Comparison of ENCODE assay signal across 12 mouse cellular contexts in genomic region chr6:32407574-32408185, GRCm38 (mm10).
A peak's percentile ranks its signal among the peaks of the same experiment; 100 is the strongest.
DNase-seq lines count a peak whose midpoint lies in the region; ATAC-seq and TF ChIP-seq lines count a peak whose summit lies in the region.
"Had no signal": no experiment of that assay in that cellular context is flagged by ENCODE, and none has a peak within 500 bp of the region (broad histone marks: within the 10 kb centered on the region; RNA-seq: fewer than 3 reads in every experiment).

No protein-coding gene starts in this region.

- H3K4me3 ChIP-seq in forebrain, embryonic 13.5 days: no peak overlapping the region
- no peak overlapping the region for H3K4me3 ChIP-seq in forebrain, postnatal 0 days (ENCODE audit: low read depth, low read length)
- H3K4me3 ChIP-seq in embryonic facial prominence, embryonic 14.5 days (ENCODE audit: low read depth, low read length): no peak overlapping the region
- H3K4me3 ChIP-seq in limb, embryonic 11.5 days (ENCODE audit: low read depth, low read length): no peak overlapping the region

- no peak overlapping the region for H3K9ac ChIP-seq in forebrain, embryonic 13.5 days
- no peak overlapping the region for H3K9ac ChIP-seq in forebrain, postnatal 0 days
- H3K9ac ChIP-seq in embryonic facial prominence, embryonic 14.5 days (ENCODE audit: low read depth, low read length): no peak overlapping the region
- H3K9ac ChIP-seq in limb, embryonic 11.5 days (ENCODE audit: low read length): no peak overlapping the region
- H3K9ac ChIP-seq: liver, postnatal 0 days had no signal

- ATAC-seq in forebrain, embryonic 13.5 days: 0 out of 2 replicates have a peak, but pooled peaks have one; percentile 26
- no peak for ATAC-seq in forebrain, postnatal 0 days
- peak; percentile 35; the same call in 1 of the 2 replicates for ATAC-seq in embryonic facial prominence, embryonic 14.5 days (ENCODE audit: low read depth)
- ATAC-seq in limb, embryonic 11.5 days (ENCODE audit: insufficient number of reproducible peaks, low FRiP score, low TSS enrichment, low read depth): peak; percentile 70; the same call in 1 of the 2 replicates
- ATAC-seq: liver, postnatal 0 days had no signal

- peaks cover 44% of the 10 kb centered on the region for H3K4me1 ChIP-seq in forebrain, embryonic 13.5 days
- H3K4me1 ChIP-seq in forebrain, postnatal 0 days (ENCODE audit: insufficient read depth): peaks cover 21% of the 10 kb centered on the region
- no peaks in the 10 kb centered on the region for H3K4me1 ChIP-seq in embryonic facial prominence, embryonic 14.5 days (ENCODE audit: control insufficient read depth, insufficient read depth, low read length)
- H3K4me1 ChIP-seq in limb, embryonic 11.5 days (ENCODE audit: control insufficient read depth, insufficient read depth, low read length): peaks cover 35% of the 10 kb centered on the region

- DNase-seq in forebrain, postnatal 0 days: no peak
- peak; percentile 40 for DNase-seq in MN1 (ENCODE audit: low spot score)
- DNase-seq in embryonic facial prominence, embryonic 14.5 days (ENCODE audit: low spot score): peak; percentile 48
- peak; percentile 75 for DNase-seq in limb, embryonic 11.5 days (ENCODE audit: low spot score)
- DNase-seq in lung, adult 18-20 months: no peak
- DNase-seq in layer of hippocampus, postnatal 36 days: no peak
- no peak for DNase-seq in layer of hippocampus, postnatal 14 days (ENCODE audit: low spot score in 2 of 2)
- DNase-seq: adrenal gland, postnatal 25 days; cerebellum, adult 2 months; liver, postnatal 0 days; right cerebral cortex, postnatal 25 days had no signal

- no peak overlapping the region for H3K27ac ChIP-seq in forebrain, embryonic 13.5 days
- no peak overlapping the region for H3K27ac ChIP-seq in forebrain, postnatal 0 days (ENCODE audit: low read depth, low read length)
- H3K27ac ChIP-seq in embryonic facial prominence, embryonic 14.5 days (replicated peaks; ENCODE audit: low read depth, low read length): no peak overlapping the region
- H3K27ac ChIP-seq in limb, embryonic 11.5 days (replicated peaks; ENCODE audit: low read depth, low read length): no peak overlapping the region; the same call in 1 of the 2 replicates

- H3K9me3 ChIP-seq in forebrain, embryonic 13.5 days (replicated peaks): no peaks in the 10 kb centered on the region
- no peaks in the 10 kb centered on the region for H3K9me3 ChIP-seq in forebrain, postnatal 0 days (ENCODE audit: low read length)
- no peaks in the 10 kb centered on the region for H3K9me3 ChIP-seq in embryonic facial prominence, embryonic 14.5 days (ENCODE audit: control insufficient read depth, low read length)
- H3K9me3 ChIP-seq in limb, embryonic 11.5 days (ENCODE audit: control insufficient read depth, low read length): no peaks in the 10 kb centered on the region

- no peaks in the 10 kb centered on the region for H3K27me3 ChIP-seq in forebrain, embryonic 13.5 days
- no peaks in the 10 kb centered on the region for H3K27me3 ChIP-seq in forebrain, postnatal 0 days (ENCODE audit: insufficient read depth, low read length)
- no peaks in the 10 kb centered on the region for H3K27me3 ChIP-seq in embryonic facial prominence, embryonic 14.5 days (replicated peaks; ENCODE audit: control insufficient read depth, insufficient read depth, low read length)
- no peaks in the 10 kb centered on the region; the same call in 1 of the 2 replicates for H3K27me3 ChIP-seq in limb, embryonic 11.5 days (ENCODE audit: control insufficient read depth, insufficient read depth, low read length)

- no peak overlapping the region for H3K4me2 ChIP-seq in forebrain, embryonic 13.5 days
- H3K4me2 ChIP-seq in forebrain, postnatal 0 days (ENCODE audit: low read depth): no peak overlapping the region
- no peak overlapping the region for H3K4me2 ChIP-seq in embryonic facial prominence, embryonic 14.5 days (ENCODE audit: low read depth, low read length)
- H3K4me2 ChIP-seq in limb, embryonic 11.5 days (ENCODE audit: low read depth, severe bottlenecking): peak overlapping the region; percentile 12; the same call in 1 of the 2 replicates

- 61% methylated on average over 8 of the region's 8 CpGs for WGBS in forebrain, embryonic 13.5 days
- WGBS in forebrain, postnatal 0 days: 51% methylated on average over 8 of the region's 8 CpGs
- WGBS in embryonic facial prominence, embryonic 14.5 days: 37% methylated on average over 8 of the region's 8 CpGs
- WGBS in limb, embryonic 11.5 days: 7% methylated on average over 8 of the region's 8 CpGs

- no peak for TF ChIP-seq CTCF in forebrain, postnatal 0 days (IDR thresholded peaks at IDR 0.05; ENCODE audit: low read depth)

- H3K36me3 ChIP-seq in forebrain, embryonic 13.5 days (ENCODE audit: poor library complexity, severe bottlenecking): no peaks in the 10 kb centered on the region
- no peaks in the 10 kb centered on the region for H3K36me3 ChIP-seq in forebrain, postnatal 0 days (ENCODE audit: insufficient read depth)
- no peaks in the 10 kb centered on the region for H3K36me3 ChIP-seq in embryonic facial prominence, embryonic 14.5 days (ENCODE audit: control insufficient read depth, insufficient read depth, low read length)
- no peaks in the 10 kb centered on the region for H3K36me3 ChIP-seq in limb, embryonic 11.5 days (ENCODE audit: control insufficient read depth, insufficient read depth, low read length)

Comparison
In these comparisons a context has a peak if more than half of its experiments do, and no peak if none do; other contexts are left out.
1. DNase-seq: peak in MN1 (single experiment), embryonic facial prominence, embryonic 14.5 days (single experiment) and limb, embryonic 11.5 days (single experiment); none in forebrain, postnatal 0 days (single experiment), lung, adult 18-20 months (0 of 2), layer of hippocampus, postnatal 36 days (0 of 2) and layer of hippocampus, postnatal 14 days (0 of 2).